Mouse (Mus musculus): ENCODE measurements around the gene Zbtb1. TPM values are rescaled to one million over a fixed set of nuclear protein-coding genes. Genes with fewer than 3 reads are reported as not detected.

Gene Zbtb1
- total RNA-seq, 2 experiments from 2014 or later: 9.5 to 10.9 TPM

DNA sequence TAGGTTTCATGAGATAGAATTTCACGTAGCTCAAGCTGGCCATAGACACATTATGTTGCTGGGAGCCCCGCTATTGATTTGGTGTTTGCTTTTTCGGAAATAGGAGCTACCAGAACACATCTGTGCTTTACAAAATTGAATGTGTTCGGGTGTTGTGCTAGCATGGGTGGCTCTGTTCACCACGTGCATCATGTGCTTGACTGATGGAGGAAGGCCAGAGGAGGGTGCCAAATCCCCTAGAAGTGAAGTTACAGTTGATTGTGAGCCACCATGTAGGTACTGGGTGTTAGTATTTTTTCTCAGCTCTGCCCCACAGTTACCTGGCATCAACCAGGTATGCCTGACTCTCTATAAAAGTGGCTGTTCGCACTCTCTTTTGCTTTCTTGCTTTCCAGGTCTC, 74.8 kb downstream of the Zbtb1 start:
- ATAC-seq (replicated peaks; ENCODE audit: low FRiP score, poor library complexity, severe bottlenecking): no peak

GRCm38 (mm10) chr12:76446201-76446600, 76.1 kb downstream of the Zbtb1 start:
- ATAC-seq (replicated peaks; ENCODE audit: low FRiP score, poor library complexity, severe bottlenecking): no peak

Other genes starting within 250 kb of the Zbtb1 start
- gene Esr2, start 193.0 kb upstream of the Zbtb1 start, total RNA-seq (2015; ENCODE audit: low replicate concordance): not detected in 2 replicates
- not detected in 2 replicates for gene Esr2, start 193.0 kb upstream of the Zbtb1 start, total RNA-seq (2017; ENCODE audit: low replicate concordance)
- not detected in 2 replicates for gene Tex21, start 123.5 kb upstream of the Zbtb1 start, total RNA-seq (2015; ENCODE audit: low replicate concordance)
- not detected in 2 replicates for gene Tex21, start 123.5 kb upstream of the Zbtb1 start, total RNA-seq (2017; ENCODE audit: low replicate concordance)
- gene Mthfd1, start 115.0 kb upstream of the Zbtb1 start, total RNA-seq (2015; ENCODE audit: low replicate concordance): 27.2 and 36.0 TPM in 2 replicates
- 20.8 and 32.0 TPM in 2 replicates for gene Mthfd1, start 115.0 kb upstream of the Zbtb1 start, total RNA-seq (2017; ENCODE audit: low replicate concordance)
- not detected in 2 replicates for gene Akap5, start 45.4 kb upstream of the Zbtb1 start, total RNA-seq (2015; ENCODE audit: low replicate concordance)
- gene Akap5, start 45.4 kb upstream of the Zbtb1 start, total RNA-seq (2017; ENCODE audit: low replicate concordance): 0.26 TPM in 1 of 2 replicates, not detected in the other
- gene Zbtb25, start 664 bp upstream of the Zbtb1 start, total RNA-seq (2015; ENCODE audit: low replicate concordance): 11.9 and 43.6 TPM in 2 replicates
- gene Zbtb25, start 664 bp upstream of the Zbtb1 start, total RNA-seq (2017; ENCODE audit: low replicate concordance): 4.0 and 8.6 TPM in 2 replicates
- 1.7 TPM in 1 of 2 replicates, not detected in the other for gene Hspa2, start 33.9 kb downstream of the Zbtb1 start, total RNA-seq (2015; ENCODE audit: low replicate concordance)
- gene Hspa2, start 33.9 kb downstream of the Zbtb1 start, total RNA-seq (2017; ENCODE audit: low replicate concordance): 3.2 and 3.3 TPM in 2 replicates
- not detected in 2 replicates for gene Ppp1r36, start 47.3 kb downstream of the Zbtb1 start, total RNA-seq (2015; ENCODE audit: low replicate concordance)
- gene Ppp1r36, start 47.3 kb downstream of the Zbtb1 start, total RNA-seq (2017; ENCODE audit: low replicate concordance): not detected in 2 replicates
- 1.8 and 4.6 TPM in 2 replicates for gene Plekhg3, start 160.6 kb downstream of the Zbtb1 start, total RNA-seq (2015; ENCODE audit: low replicate concordance)
- 2.4 and 3.4 TPM in 2 replicates for gene Plekhg3, start 160.6 kb downstream of the Zbtb1 start, total RNA-seq (2017; ENCODE audit: low replicate concordance)